Mouse (Mus musculus) right cerebral cortex, postnatal 4 days (tissue): ENCODE results near the gene Ppil1.

Experiments
- DNase-seq: peaks from one replicate; pipeline ENCODE4 v3.0.0-alpha.2; 2022

Gene Ppil1

DNA sequence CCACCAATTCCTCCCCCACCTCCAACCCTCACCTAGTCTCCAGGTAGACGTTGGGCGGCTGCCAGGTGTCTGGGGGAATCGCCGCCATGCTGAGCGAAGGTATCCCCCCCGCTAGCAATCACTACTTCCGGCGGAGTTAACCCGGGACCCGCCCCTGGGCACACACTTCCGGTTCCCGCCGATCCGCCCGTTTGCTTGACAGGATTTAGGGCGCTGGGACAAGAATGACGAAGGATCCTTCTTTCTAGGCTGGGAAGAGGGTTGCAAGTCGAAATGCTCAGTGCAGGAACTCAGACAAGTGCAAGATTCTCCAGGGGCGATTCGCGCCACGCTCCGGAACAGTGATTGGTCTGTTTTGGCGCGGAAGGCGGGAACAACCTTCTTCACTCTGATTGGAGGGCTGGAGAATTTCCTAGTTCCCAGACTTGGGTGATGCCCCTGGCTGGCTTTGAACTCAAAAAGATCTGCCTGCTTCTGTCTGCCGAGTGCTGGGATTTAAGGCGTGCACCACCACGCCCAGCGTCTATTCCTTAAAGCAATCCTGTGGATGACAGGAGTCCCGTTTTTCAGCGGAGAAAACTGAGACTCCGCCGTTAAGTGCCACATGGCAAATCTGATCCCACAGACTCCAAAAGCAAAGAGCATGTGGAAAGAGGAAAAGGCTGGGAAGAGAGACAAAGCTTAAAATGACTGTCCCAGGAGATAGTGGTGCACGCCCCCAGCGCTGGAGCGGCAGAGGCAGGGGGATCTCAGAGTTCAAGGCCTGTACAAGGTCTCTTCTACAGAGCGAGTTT lies at the start of gene Ppil1:
Gene Ppil1, minus strand, starts transcription at position 347 of the 794 bp plus-strand sequence.
- DNase-seq, result peak; percentile 82

DNA sequence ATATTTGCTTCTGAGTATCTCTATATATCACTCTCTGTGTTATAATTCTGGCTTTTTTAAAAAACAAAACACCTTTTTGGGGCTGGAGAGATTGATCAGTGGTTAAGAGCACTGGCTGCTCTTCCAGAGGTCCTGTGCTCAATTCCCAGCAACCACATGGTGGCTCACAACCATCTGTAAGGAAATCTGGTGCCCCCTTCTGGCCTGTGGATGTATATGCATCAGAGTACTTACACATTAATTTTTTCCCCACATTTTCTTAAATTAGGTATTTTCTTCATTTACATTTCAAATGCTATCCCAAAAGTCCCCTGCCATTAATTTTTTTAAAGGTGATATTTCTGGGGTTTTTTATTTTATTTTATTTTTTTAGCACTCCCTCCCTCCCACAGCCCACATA lies 49.3 kb upstream of the Ppil1 start:
- DNase-seq, result no peak

DNA sequence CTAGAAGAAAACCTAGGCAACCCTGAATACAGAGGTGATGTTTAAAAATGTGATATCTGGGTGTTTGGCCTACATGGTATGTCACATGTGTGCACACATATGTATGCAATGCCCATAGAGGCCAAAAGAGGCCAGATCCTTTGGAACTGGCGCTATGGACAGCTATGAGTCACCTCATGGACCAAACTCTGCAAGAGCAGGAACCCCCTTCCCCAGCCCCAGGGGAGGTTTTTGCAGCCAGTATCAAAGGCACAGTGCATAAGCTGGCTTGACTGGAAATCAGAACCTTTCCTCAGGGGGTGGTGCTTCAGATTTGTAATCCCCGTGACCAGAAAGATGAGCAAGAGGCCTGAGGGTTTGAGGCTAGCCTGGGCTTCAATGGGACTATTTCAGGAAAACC lies 48.1 kb upstream of the Ppil1 start:
- no peak for DNase-seq

DNA sequence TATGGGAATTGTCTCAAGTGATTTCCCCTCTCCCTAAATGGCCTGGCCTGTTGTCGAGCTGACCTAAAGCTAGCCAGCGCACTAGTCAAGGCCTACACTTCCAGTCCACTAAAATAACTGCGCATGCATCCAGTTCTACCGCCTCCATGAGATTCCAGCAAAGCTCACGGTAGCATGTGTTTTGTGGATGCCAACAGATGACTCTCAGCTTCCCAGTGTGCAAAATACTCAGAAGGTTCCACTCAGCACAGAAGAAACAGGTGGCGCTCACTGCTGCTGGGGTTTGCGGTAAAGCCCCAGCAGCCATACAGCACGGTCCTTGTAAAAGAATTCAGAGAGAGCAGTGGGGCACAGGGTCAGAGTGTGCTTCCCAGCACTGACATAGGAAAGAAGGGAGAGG lies 47.6 kb upstream of the Ppil1 start:
- DNase-seq, result no peak

DNA sequence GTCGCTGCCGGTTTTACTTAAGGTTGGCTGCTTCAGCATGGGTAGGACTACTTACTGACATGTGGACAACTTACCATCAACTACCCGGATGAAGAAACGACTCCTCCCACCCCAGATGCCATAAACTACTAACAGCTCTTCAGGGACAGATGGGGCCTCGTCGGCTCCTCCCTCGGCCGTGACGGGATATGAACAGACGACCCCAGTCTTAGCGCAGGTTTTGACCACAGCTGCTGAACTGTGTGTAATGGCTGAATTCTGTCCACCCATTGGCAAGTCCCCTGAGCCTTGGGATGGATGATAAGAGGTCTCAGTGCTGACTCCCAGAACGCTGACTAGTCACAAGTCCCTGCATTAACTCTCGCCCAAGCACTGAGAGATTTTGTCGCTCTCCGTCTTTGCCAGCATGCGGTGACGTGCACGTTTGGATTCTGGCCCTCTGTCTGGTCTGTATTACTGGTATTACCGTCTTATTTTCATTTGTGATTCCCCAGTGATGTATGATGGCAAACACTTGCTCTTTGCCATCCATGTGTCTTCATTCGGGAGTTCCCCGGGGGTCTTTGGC lies 46.2 kb upstream of the Ppil1 start:
- DNase-seq, result no peak

DNA sequence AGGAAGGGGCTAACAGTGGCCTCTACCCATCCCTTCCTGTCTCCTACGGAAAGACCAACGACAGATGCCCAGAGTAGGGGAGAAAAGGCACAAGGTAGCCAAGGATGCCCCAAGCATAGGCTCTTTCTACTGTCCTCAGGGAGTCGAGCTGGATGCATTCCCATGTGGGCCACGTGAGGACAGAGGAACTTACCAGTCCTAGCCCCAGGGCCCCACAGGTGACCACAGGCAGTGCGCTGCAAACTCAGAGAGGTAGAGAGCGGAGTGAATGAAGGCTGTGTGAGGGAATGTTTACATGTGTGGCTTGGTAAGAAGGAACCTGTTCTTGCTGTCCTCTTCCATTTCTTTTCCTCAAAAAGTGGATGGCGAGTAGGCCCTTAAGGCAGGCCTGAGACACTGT lies 41.9 kb upstream of the Ppil1 start:
- no peak for DNase-seq

DNA sequence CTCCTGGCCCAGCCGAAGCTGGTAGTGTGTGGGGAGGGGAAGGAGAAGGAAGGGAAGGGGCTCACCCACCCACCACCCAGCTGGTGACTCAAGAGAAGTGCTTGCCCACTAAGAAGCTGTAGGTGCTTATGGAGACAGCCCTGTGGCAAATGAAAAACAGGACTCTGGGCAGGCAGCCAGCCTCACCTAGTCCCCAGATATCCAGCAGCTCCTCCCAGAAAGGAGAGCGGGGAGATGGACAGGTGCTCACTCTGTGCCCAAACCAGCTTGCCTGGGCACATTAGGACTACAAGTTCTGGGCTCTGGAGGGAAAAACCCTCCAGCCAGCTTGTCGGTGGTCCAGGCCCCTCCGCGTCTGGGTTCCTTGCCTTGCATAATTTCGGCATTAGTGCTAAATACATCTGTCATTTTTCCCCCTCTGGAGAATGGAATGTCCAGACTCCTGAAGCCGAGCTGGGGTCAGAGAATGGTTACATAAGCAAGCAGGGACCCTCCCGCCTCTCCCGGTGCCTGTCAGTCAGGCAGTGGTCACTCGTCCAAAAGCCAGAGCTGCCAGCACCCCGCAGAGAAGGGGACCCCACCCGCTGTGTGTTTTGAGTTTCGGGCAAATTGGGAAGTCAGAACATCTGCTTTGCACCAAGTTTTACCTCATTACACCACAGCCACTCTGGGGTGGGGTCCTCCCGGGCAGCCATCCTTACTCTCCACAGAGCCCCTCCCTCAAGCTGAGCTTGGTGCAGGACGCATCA lies 41.2 kb upstream of the Ppil1 start:
- no peak for DNase-seq

DNA sequence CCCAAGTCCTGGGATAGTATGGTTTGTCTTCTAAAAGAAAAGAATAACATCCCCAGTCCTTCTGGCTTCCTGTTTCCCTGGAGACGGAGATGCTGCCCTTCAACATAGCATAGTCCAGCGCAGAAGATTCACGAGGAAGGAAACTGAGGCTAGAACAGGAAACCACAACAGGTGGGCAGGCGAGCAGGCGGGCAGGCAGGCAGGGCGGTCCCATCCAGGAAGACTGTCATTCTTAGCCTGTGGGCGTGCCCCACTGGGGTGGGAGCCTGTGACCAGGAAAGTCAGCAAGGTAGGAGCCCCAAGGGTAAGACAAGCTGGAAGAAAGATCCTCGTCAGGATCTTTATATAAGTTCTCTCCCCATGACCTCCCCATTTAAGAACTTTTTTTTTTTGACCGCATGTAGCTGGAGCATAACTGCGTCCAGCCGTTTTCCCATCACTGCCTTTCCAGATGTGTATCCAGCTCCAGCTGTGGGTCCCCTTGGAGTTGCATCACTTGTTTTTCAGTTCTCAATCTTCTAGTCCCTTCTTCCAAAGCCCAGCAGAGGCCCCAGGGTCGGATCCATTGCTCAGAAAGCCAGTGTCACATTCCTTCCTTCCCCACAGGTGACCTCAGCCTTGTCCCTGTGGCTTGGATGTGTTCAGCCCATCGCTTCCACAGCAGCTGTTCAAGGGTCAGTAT lies 40.5 kb upstream of the Ppil1 start:
- no peak for DNase-seq

DNA sequence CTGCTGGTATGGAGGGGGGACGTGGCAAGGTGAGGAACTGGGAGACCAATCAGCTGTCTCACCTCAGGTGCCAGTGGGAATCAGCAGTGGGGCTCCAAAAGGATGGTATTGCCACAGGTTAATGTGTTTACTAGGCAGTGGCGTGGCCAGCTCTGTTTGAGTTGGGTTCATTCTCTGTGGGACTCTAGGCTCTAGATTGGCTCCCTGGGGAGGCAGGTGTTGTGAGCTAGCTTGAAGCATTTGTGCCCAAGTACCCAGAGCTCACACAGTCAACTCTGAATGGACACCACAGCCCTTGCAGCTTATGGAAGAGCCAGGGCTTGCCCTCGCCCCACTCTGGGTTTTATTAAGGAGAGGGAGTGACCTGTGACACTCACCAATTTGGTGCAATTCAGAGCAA lies 39.9 kb upstream of the Ppil1 start:
- DNase-seq, result no peak

DNA sequence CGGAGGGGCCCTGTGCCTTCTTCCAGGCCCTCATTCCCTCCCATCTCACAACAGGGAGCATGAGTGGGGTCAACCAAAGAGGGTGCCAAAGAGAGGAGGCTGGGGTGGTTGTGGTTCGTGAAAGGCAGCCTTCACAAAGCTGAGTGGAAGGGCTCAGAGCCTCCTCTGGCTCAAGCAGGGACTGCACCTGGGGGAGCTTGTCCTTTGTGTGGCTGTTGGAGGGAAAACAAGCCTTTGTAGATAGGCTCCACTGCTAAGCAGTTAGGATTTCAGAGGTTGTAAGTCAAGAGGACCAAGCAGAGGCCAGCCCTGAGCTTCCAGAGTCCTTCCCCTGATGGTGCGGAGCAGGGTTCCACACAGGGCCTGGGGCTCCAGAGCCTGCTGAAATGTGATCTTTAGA lies 39.1 kb upstream of the Ppil1 start:
- DNase-seq, result no peak

DNA sequence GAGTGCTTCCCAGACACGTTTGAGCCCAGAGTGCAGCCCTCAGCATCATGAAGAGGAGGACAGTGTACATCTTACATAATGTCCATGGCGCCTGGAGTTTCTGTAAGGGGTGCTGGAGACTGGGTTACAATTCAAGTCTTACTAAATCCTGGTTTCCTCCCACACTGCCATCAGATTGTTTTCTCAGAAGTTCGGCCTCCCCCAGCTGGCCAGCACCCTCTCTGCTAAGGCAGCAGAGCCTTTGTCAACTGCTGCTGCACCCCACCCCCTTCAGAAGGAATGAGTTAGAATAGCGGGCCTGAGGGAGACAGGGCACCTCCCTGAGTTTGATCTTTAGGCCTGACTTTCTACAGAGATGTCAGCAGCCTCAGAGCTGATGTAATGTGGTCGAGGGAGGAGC lies 38.2 kb upstream of the Ppil1 start:
- DNase-seq, result no peak

DNA sequence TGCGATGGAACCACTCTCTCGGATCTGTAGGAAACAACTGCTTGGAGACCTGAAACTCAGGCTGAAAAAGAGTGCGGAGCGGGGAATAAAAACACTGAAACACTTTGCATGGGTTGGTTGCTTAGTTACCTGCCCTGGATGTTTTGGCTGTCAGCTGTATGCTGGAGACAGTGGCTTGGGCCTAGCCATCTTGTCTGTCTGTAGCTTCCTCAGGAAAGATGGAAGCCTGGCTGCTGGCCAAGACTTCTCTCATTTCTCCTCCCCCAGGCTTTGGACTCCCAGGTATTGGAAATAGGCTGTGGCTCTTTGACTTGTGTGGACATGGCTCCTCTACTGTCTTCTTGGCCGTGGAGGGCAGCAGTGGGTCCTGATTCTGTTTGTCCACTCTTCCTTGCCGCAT lies 37.4 kb upstream of the Ppil1 start:
- DNase-seq, result no peak

DNA sequence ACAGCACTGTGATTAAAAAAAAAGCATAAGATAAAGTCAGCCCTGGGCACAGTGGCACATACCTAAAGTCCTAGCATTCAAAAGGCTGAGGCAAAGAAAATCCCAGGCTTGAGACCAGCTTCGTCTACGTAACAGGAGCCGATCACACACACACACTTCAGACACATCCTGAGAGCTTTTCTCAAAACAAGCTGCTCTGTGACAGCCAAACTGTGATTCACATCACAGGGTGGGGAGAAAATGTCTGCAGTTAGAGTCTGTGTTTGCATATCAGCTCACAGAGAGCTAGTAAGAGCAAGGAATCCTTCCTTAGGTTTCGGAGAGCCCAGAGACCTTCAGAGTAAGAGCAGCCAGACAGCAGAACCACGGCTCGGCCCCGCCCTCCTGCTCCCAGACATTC lies 36.9 kb upstream of the Ppil1 start:
- no peak for DNase-seq

DNA sequence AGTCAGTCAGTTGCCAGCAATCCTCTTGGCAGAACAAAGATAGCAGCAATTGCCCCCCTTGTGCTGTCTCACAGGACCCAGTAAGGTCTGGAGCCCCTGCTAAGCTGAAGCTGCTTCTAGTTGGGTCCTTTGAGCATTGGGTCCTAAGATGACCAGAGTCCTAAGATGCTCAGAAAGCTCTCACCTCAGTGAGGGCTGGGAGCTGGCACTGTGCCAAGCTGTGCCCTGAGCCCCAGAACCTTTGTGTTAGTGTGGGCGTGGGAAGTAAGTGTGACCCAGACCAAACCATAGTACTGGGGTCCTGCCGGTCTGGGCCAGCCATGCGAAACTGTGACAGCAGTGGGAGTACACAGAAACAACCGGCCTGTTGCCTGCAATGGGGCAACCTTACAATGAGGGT lies 35.3 kb upstream of the Ppil1 start:
- DNase-seq, result no peak

DNA sequence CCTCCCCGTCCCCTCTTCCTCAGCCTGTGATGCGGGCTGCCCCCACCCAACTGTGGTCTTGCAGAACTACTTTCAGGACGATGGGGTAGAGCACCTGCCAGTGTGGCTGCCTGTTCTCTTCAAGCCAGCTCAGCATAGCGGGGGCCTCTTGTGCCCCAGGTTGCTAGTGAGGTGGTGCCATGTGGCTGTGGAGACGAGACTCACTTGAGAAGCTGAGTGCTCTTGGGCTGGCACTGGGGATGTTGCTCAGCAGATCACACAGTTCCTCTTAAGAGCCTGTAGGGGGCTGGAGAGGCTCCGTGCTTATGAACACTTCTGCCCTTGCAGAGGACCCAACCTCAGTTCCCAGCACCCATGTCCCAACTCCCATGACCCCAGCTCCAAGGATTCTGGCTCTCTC lies 33.8 kb upstream of the Ppil1 start:
- no peak for DNase-seq

DNA sequence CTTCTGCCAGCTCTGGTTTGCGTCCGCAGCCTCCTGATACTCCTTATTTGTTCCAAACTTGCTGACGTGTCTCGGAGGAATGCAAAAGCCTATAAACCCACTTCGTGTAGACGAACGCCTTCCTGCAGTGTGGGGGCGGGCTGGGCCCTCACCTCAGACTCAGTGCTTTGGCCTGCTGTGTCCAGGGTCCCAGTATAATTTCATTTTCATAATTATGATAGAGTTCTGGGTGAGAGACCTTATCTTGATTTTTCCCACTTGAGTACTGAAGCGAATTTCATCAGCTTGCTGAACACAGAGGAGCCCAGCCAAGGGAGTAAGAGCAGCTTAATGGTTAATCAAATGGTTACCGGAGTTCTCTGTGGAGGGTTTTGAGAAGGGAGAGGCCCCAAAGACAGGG lies 33.3 kb upstream of the Ppil1 start:
- DNase-seq, result no peak

DNA sequence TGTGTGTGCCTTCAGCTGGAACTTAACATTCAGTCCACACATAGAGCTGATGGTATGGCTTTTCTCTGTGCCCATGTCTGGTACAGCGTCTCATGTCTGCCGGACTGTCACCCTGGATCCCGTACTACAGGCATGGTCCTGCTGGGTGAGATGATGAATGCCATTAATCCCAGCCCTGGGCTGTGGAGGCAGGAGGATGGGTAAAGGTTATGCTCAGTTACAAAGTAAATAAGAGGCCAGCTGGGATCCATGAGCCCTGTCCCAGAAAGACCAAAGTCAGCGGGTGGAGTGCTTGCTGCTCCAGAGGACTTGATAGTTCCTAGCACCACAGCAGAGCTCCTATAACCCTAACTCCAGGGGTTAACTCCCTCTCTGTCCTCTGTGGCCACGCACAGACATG lies 31.8 kb upstream of the Ppil1 start:
- DNase-seq, result no peak

DNA sequence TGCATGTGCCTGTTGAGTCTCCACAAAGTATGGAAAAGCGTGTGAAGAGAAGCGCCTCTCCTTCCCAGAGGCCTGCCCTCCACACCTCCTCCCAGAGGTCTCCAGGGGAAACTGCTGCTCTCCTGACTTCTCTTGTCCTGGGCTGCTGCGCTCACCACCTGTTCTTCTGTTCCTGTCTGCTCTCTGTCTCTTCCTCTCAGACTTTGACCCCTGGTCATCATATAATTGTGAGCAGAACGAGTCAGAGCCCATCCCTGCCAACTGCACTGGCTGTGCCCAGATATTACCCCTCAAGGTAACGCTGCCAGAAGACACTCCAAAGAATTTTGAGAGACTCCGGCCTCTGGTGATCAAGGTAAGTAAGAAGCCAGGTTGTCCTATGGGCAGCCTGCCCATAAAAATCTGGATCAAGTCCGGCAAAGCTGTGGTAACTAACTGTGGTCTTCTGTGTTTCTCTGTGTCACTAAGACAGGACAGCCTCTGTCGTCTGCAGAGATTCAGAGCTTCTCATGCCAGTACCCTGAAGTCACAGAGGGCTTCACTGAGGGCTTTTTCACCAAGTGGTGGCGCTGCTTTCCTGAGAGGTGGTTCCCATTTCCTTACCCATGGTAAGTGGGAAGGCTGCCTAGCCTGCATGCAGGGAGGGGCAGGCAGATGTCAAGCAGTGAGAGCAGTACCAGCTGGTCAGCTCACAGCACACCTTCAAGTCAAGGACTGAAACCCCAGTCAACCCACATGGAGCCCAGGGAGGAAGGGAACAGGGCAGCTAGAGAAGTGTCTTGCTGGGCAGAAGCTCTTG lies 30.0 kb upstream of the Ppil1 start:
- DNase-seq, result no peak

DNA sequence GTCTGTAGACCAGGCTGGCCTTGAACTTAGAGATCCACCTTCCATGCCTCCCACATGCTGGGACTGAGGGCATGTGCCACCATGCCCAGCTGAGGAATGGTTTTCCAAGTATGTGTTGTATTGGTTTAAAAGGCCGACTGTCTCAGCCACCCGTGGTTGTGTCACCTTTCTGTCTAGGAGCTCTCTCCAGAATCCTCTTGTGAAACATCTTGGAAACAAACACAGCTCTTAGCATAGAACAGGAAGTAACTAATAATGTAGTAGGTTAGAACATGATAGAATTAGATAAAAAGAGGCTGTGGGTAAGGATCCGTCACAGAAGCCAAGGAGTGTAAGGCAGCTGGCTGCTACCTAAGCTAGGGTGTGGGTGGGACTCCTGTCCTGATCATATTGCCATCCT lies 29.0 kb upstream of the Ppil1 start:
- DNase-seq, result no peak

DNA sequence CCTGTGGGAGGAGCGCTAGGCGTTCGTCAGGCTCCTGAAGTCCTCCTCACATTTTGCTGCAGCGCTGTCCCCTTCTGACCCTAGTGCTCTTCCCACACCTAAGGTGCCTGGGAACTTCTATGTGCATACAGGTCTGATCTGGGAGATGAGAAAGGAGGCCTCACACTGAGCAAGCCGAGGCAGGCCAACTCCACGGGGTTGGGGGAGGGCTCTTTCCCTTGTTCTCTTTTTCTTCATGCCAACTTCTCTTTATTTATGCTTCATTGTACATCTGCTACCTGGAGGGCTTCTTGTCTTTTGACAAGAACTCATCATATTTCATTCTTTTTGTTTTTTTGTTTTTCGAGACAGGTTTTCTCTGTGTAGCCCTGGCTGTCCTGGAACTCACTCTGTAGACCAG lies 27.8 kb upstream of the Ppil1 start:
- no peak for DNase-seq

DNA sequence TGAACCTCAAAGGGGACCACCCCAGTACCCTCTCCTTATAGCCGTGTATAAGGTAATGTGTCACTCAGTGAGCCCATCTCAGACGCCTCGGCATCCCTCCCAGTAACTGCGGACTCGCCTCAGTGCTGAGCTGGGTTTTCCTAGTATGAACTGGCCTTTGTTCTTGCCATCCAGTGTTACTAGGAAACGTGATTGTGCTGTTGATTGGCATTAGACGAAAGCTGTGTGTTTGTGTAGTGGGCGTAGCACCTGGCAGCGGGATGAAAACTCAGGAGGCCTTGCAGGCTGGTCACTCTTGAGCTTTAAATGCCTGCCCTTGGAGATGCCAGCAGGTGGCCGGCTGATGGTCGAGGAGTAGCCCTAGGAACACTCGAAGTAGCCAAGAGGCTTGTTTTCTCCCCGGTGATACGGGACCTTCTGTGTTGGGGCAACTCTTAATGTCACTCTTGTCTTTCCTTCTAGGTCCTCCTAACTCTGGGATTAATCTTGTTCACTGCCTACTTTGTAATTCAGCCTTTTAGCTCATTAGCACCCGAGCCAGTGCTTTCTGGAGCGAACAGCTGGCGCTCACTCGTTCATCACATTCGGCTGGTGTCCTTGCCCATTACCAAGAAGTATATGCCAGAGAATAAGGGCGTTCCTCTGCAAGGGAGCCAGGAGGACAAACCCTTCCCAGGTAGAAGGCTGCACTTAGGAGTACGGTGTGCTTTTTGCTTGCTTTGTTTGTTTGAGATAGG lies 18.4 kb upstream of the Ppil1 start:
- no peak for DNase-seq

DNA sequence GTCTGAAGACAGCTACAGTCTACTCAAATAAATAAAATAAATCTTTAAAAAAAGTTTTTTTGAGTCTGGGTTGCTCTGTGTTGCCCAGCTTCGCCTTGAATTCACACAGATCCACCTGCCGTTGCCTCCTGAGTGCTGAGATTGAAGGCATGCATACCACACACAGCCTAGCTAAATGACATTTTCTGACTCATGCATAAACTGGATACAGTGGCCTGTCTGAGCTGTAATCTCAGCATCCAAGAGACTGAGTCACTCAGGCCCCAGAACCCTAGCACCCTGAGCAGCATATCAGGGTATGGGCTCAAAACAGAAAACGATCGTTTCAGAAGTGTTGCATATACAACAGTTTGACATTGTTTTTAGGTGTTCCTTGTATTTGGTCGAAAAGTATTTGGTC lies 17.6 kb upstream of the Ppil1 start:
- DNase-seq, result no peak
